Mouse (Mus musculus) adrenal gland, adult 18-20 months (tissue): ENCODE measurements at regions not wholly inside any gene's neighbourhood (a gene's known extent, or its start where the extent isn't known, plus 50 kb on each side); places are given as distances from the start of the nearest gene placed in this dataset.

Source experiments
- DNase-seq, 2 experiments: peaks; one replicate each; pipeline ENCODE4 v3.0.0; 2021 to 2022; ENCODE audit warnings: low spot score in 2 of 2

DNA sequence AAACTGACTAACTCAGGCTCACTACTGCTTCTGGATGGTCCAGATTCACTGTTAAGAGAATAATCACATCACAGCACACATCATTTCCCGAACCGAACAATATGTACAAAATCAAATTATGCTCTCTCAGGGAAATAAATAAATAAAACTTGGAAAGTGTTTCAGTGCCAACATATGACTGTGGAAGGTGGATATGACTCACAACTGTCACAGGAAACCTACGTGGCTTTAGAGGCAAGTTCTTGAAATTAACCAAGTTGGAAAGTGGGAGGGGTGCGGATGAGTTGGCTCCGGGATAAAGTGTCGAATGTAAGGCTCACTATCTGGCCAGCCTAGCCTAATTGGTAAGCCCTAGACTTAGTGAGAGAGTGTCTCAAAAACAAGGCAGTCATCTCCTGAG is 69.1 kb upstream of the Zdhhc17 start:
- no peak for DNase-seq

GRCm38 (mm10) chr10:111077632-111078031 is 67.7 kb upstream of the Zdhhc17 start:
- DNase-seq = no peak

DNA sequence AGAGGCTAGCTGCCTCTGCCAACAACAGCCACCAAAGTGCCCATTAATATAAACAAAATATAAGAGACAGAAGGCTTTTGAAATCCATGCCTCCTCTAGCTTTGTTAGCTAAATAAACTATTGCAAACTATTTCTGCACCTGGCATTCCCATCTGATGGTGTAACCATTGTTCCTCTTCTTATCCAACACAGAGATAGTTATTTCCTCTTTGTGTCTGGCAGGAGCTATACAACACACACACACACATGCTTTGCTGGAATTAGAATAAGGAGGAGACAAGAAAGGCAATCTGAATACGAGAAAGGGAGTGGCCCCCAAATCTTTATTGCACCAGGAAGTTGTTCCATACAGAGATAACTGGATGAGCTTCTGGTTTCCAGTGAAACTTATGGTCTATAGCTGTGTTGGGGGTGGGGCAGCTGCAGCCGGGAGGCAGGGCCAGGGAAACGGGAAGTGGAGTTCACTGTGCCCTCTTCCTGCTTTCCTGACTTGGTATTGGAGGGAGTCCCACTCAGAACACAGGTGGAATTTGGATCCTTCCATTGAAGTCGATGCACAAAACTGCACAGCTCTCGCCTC is 64.0 kb upstream of the Zdhhc17 start:
- peak in 1 of 2 experiments; percentile 21 for DNase-seq

GRCm38 (mm10) chr10:111073262-111073661 is 63.3 kb upstream of the Zdhhc17 start:
- peak in 1 of 2 experiments; percentile 7 for DNase-seq

DNA sequence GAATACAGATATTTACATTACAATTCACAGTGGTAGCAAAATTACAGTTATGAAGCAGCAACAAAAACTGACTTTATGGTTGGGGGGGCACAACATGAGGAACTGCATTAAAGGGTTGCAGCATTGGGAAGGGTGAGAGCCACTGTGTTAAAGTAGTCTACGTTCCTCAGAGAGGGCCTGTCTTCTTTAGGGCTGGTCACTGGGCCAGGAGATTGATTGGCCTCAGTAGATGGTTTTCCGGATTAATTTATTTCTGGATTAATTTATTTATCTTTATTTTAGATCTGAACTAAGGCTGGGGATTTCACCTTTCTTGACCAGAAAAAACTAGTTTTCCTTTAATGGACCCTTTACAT is 62.6 kb upstream of the Zdhhc17 start:
- DNase-seq = no peak

DNA sequence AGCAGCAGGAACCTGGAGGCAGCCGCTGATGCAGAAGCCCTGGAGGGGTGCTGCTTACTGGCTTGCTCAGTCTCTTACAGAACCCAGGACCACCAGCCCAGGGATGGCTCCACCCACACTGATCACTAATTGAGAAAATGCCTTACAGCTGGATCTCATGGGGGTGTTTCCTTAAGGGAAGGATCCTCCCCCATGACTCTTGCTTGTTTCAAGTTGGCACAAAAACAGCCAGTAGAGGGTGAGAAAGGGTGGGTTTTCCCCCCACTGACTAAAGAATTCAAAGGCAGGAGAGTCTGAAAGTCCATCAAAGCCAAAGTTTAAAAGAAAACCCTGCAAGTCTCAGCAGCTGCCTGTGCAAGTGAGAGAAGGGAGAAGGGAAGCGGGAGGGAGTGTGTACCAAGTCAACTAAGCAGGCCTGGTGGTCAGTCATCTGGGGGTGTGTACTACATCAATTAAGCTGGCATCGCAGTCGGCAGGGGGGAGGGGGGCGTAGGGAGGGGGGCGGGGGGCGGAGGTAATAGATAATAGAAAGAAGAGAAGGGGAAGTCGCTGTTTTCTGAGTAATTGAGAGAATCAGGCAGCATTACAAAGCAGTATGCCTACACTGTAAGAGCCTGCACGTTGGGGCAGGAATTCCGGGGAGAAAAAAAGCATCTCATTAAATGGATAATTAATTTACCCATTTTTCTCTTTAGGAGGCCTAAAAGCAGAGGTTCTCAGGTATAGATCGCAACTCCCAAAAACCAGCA is 62.0 kb upstream of the Zdhhc17 start:
- peak in 1 of 2 experiments; percentile 3 for DNase-seq

GRCm38 (mm10) chr10:111066146-111066545 is 56.2 kb upstream of the Zdhhc17 start:
- peak in 1 of 2 experiments; percentile 19 for DNase-seq

- DNase-seq = no peak
Observed at GRCm38 (mm10) chr10:111060626-111061025, 50.7 kb upstream of the Zdhhc17 start.
